Mouse (Mus musculus) heart, adult 2 months (tissue): ENCODE data around the gene Git2. TPM values are rescaled to one million over a fixed set of nuclear protein-coding genes. Genes with fewer than 3 reads are reported as not detected.

ENCODE experiments used
- DNase-seq, 2 experiments: peaks; one replicate each; pipeline ENCODE4 v3.0.0; 2021
- H3K27ac ChIP-seq: fragments of 200-600 bp; 2 replicates; pipeline ENCODE4 v1.8.1; 2022
- H3K27me3 ChIP-seq: fragments of 200-500 bp; 2 replicates; pipeline ENCODE4 v1.6.1; 2012; ENCODE audit warnings: mild to moderate bottlenecking, low read length, inconsistent platforms, mixed read lengths; ENCODE audit not compliant: control insufficient read depth, insufficient read depth
- H3K36me3 ChIP-seq: fragments of 200-500 bp; 2 replicates; pipeline ENCODE4 v1.6.1; 2012; ENCODE audit warnings: low read length, inconsistent platforms; ENCODE audit not compliant: control insufficient read depth, insufficient read depth
- H3K4me1 ChIP-seq: fragments of 200-500 bp; 2 replicates; pipeline ENCODE4 v1.6.1; 2011; ENCODE audit warnings: low read length; ENCODE audit not compliant: control insufficient read depth, insufficient read depth
- H3K4me3 ChIP-seq: fragments of 200-600 bp; 2 replicates; pipeline ENCODE4 v1.8.1; 2022
- H3K79me2 ChIP-seq: fragments of 200-500 bp; replicated peaks from 2 replicates; pipeline ENCODE4 v1.6.1; 2012; ENCODE audit warnings: mild to moderate bottlenecking, inconsistent platforms, low read length, moderate library complexity, mixed read lengths; ENCODE audit not compliant: control insufficient read depth, insufficient read depth
- H3K9ac ChIP-seq: fragments of 200-500 bp; 2 replicates; pipeline ENCODE4 v1.6.1; 2012; ENCODE audit warnings: low read depth, mild to moderate bottlenecking, control low read depth, inconsistent platforms, low read length, mixed read lengths
- CTCF ChIP-seq: fragments of 200-600 bp; IDR thresholded peaks from 2 replicates; pipeline ENCODE4 v1.8.1; 2022; ENCODE audit warnings: antibody characterized with exemption, mild to moderate bottlenecking, moderate library complexity
- EP300 ChIP-seq: fragments of 200-500 bp; IDR thresholded peaks from 2 replicates; pipeline ENCODE4 v1.6.1; 2011; ENCODE audit warnings: low read depth, low read length, control low read depth; ENCODE audit not compliant: insufficient read depth
- POLR2A ChIP-seq: fragments of 200-500 bp; IDR thresholded peaks from 2 replicates; pipeline ENCODE4 v1.6.1; 2011; ENCODE audit warnings: mild to moderate bottlenecking, low read depth, low read length, control low read depth; ENCODE audit not compliant: insufficient read depth
- WGBS: fragments of 180-500 bp; shearing (Covaris S2); methylation state at CpG from one replicate; pipeline ENCODE4 v1.1.7; 2018; 5-methylcytosine and 5-hydroxymethylcytosine counted together
- intact Hi-C: fragments of 180-260 bp; cut with DNase I; formaldehyde crosslinking; loops from one replicate; pipeline ENCODE4 v1.15.1; 2025
- long read RNA-seq: library from polyadenylated mRNA; stranded (forward); transcript quantifications from one replicate; pipeline ENCODE4 v2.0.0, GENCODE M21; 2021
- polyA plus RNA-seq: library from polyadenylated mRNA; depleted of rRNA; stranded (reverse); fragments of >200 nt; gene quantifications from 2 replicates; pipeline ENCODE4 v1.2.3, GENCODE M21; 2012; rRNA removed
- total RNA-seq, 2 experiments: library from RNA; stranded (reverse); gene quantifications; 2 replicates each; pipeline ENCODE4 v1.2.3; 2021

Git2 gene
- total RNA-seq = 10 to 100 TPM; 27.6 to 28.7 TPM
- polyA plus RNA-seq = 32.6 and 35.3 TPM in 2 replicates
- long read RNA-seq, full-length matches to known transcripts = 2 of 11 reads
- long read RNA-seq, partial matches to known transcripts = 2 of 11 reads
- long read RNA-seq, other reads (novel, unspliced or antisense) = 7 of 11 reads

GRCm38 (mm10) chr5:114775056-114775979, at the start of gene Git2:
TSS of gene Git2 (minus strand) at chr5:114775517.
- intact Hi-C loops = no loop called here
- Histone ChIP-seq H3K79me2 (peaks cover 11% of the 10 kb centered on the region), H3K4me3 (peak within 1 kb of the TSS; percentile 86), H3K27ac (peak within 1 kb of the TSS; percentile 99), H3K36me3 (no peaks in the 10 kb centered on the region; the same call in 1 of the 2 replicates), H3K4me1 (peaks cover 9% of the 10 kb centered on the region), H3K9ac (peak within 1 kb of the TSS; percentile 97), H3K27me3 (no peaks in the 10 kb centered on the region)
- TF ChIP-seq POLR2A (no peak), CTCF (no peak)
- WGBS = 2% methylated on average over 58 of the region's 63 CpGs
- DNase-seq = peak; percentile 17 to 44

- 14% methylated on average over 9 of the region's 9 CpGs for whole genome bisulfite sequencing
- H3K4me3 ChIP-seq = no peak overlapping the region
- H3K36me3 ChIP-seq = no peaks in the 10 kb centered on the region
- no peaks in the 10 kb centered on the region for H3K79me2 ChIP-seq
- intact Hi-C loops = loop anchor here (5.0 kb wide), 1 partner anchor 73 kb away; the partner anchor contains the start of gene Oasl2
- TF ChIP-seq POLR2A (no peak), CTCF (peak; percentile 85), EP300 (no peak)
- H3K27ac ChIP-seq = no peak overlapping the region
- no peaks in the 10 kb centered on the region for H3K27me3 ChIP-seq
- DNase-seq = peak; percentile 25 to 62
- no peak overlapping the region for H3K9ac ChIP-seq
- H3K4me1 ChIP-seq = no peaks in the 10 kb centered on the region
Measured at GRCm38 (mm10) chr5:114824197-114824596, 48.9 kb upstream of the Git2 start.

- Histone ChIP-seq H3K9ac (peak within 1 kb of the TSS; percentile 62), H3K79me2 (no peaks in the 10 kb centered on the region), H3K27ac (no peak within 1 kb of the TSS), H3K27me3 (no peaks in the 10 kb centered on the region), H3K4me1 (no peaks in the 10 kb centered on the region), H3K4me3 (peak within 1 kb of the TSS; percentile 53), H3K36me3 (no peaks in the 10 kb centered on the region)
- 9% methylated on average over 53 of the region's 53 CpGs for WGBS
- DNase-seq = peak; percentile 66 to 77
- intact Hi-C loops = loop anchor here (5.0 kb wide), 1 partner anchor 74 kb away; the partner anchor contains the start of gene Oasl2
- TF ChIP-seq EP300 = no peak
- 0 out of 2 replicates have a peak, but pooled peaks have one; percentile 18 for TF ChIP-seq POLR2A
Measured at GRCm38 (mm10) chr5:114822796-114823688, 47.7 kb upstream of the Git2 start, which contains the start of gene 1500011B03Rik. TSS of gene 1500011B03Rik (minus strand) at chr5:114823468.

GRCm38 (mm10) chr5:114818124-114818523, 42.8 kb upstream of the Git2 start:
- Histone ChIP-seq H3K9ac (no peak overlapping the region), H3K36me3 (no peaks in the 10 kb centered on the region), H3K27me3 (no peaks in the 10 kb centered on the region), H3K79me2 (no peaks in the 10 kb centered on the region), H3K4me3 (no peak overlapping the region), H3K4me1 (no peaks in the 10 kb centered on the region), H3K27ac (no peak overlapping the region)
- intact Hi-C loops = no loop called here
- WGBS = 77% methylated on average over 11 of the region's 11 CpGs
- no peak for DNase-seq
- no peak for TF ChIP-seq CTCF
- TF ChIP-seq POLR2A = no peak
- no peak for TF ChIP-seq EP300

GRCm38 (mm10) chr5:114816599-114816998, 41.3 kb upstream of the Git2 start:
- DNase-seq = no peak
- no peaks in the 10 kb centered on the region for H3K27me3 ChIP-seq
- TF ChIP-seq EP300 (no peak), CTCF (no peak), POLR2A (no peak)
- no peaks in the 10 kb centered on the region for H3K79me2 ChIP-seq
- 77% methylated on average over 6 of the region's 6 CpGs for WGBS
- no peaks in the 10 kb centered on the region for H3K4me1 ChIP-seq
- H3K27ac ChIP-seq = no peak overlapping the region
- H3K9ac ChIP-seq = no peak overlapping the region
- H3K36me3 ChIP-seq = no peaks in the 10 kb centered on the region
- H3K4me3 ChIP-seq = no peak overlapping the region
- intact Hi-C loops = no loop called here
